Mouse (Mus musculus) heart, postnatal 0 days (tissue): ENCODE data around the gene Dnajb1.

Source experiments
- CTCF ChIP-seq: IDR thresholded peaks from 2 replicates; pipeline ENCODE4 v1.5.1; 2016; ENCODE audit warnings: antibody characterized with exemption, control low read depth, low read depth
- EP300 ChIP-seq: IDR thresholded peaks from 2 replicates; pipeline ENCODE4 v1.6.1; 2016; ENCODE audit warnings: antibody characterized with exemption, low read depth

DNA sequence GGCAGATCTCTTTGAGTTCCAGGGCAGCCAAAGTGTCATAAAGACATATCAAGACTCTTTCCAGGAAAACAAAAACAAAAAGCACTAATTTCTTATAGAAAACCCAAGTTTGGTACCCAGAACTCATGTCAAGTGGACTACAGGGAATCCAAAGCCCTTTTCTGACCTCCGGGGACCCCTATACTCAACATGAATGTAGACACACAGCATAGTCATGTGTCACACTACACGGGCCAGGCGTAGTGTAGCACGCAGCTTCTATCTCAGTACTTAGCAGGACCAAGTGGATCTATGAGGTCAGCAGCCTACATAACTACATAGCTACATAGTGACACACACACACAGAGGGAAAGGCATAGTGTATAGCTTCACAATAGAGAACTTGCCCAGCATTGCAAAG is 5.7 kb downstream of the Dnajb1 start:
- TF ChIP-seq CTCF, result no peak
- no peak for TF ChIP-seq EP300
